Mouse (Mus musculus) E14TG2a.4 (cell line): ENCODE results near the gene Aatk.

Experiments used
- CTCF ChIP-seq: conservative IDR thresholded peaks from 2 replicates; pipeline ENCODE4 v1.5.1; 2014; ENCODE audit warnings: low read length
- NANOG ChIP-seq: IDR thresholded peaks from 2 replicates; pipeline ENCODE4 v1.6.1; 2014; ENCODE audit warnings: borderline replicate concordance, low read length, mixed read lengths

DNA sequence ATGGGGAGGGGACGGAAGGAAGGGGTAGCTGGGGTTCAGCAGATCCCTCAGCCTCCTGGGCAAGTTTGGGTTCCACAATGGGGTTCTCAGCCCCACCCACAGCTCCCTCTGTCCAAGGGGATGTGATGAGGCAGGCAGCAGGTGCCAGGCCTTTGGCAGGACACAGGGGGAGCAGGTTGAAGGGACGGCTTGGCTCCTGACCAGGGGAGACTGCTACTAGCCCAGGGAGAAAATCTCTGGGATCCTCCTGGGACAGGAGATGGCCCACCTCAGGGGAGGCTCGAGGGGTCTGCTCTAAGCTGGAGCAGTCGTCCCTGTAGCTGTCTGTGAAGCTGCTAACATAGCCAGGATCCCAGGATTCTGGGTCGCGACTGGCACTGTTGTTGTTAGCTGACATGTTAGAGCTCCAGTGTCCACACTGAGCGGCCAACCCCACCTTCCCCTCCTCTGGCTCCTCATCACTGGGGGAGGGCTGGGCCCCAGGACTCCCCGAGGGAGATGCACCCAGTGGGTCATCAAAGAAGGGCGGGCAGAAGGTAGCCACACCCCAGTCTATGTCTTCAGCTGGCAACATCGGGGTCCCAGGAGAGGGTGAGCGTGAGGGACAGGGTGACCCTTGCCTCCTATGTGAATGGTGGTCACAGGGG is 35.7 kb downstream of the Aatk start:
- TF ChIP-seq CTCF = no peak
- TF ChIP-seq NANOG = no peak
